Comparison of ENCODE assay signal across 8 mouse cellular contexts in the genomic region with DNA sequence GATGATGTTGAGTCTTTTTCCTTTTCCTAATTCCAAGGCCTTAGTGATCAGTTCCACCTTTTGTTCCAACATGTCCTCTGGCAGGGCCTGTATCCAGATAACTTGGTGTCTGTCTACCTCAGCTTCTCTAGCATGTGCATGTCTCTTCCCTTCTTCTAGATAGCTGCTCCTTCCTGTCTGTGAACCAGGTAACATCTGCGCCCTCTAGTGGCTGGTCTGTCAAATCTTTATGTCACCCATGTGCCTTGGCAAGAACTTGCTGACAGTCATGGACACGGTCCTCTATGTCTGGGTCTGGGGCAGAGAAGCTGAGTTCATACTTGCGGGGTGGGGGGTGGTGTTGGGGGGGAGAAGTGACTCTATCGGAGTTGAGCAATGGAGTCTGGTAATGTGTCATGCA. TPM values are rescaled to one million over a fixed set of nuclear protein-coding genes. Genes with fewer than 3 reads are reported as not detected.
DNase-seq lines count a peak whose midpoint lies in the region; ATAC-seq lines count a peak whose summit lies in the region.

No protein-coding gene starts in this region.

- H3K36me3 ChIP-seq in midbrain, embryonic 11.5 days (ENCODE audit: control insufficient read depth, insufficient read depth, low read length), result no peaks in the 10 kb centered on the region
- no peaks in the 10 kb centered on the region for H3K36me3 ChIP-seq in midbrain, embryonic 16.5 days (ENCODE audit: control insufficient read depth, insufficient read depth, low read length)
- H3K36me3 ChIP-seq in liver, embryonic 13.5 days, result no peaks in the 10 kb centered on the region

- peak; percentile 88 for DNase-seq in midbrain, embryonic 11.5 days (ENCODE audit: low spot score, missing footprints)
- DNase-seq in adrenal gland, postnatal 14 days, result peak; percentile 79
- peak; percentile 51 for DNase-seq in embryo, embryonic 9.5 days (ENCODE audit: extremely low spot score)
- DNase-seq in kidney, adult 8-10 months, result peak; percentile 14 to 58
- DNase-seq in liver, embryonic 13.5 days, result peak; percentile 22
- DNase-seq in retina, postnatal 7 days (ENCODE audit: low read depth, low spot score), result peak; percentile 37
- DNase-seq in thymus, postnatal 4 days, result peak; percentile 88

- H3K9ac ChIP-seq in midbrain, embryonic 11.5 days (ENCODE audit: low read length), result no peak overlapping the region
- no peak overlapping the region for H3K9ac ChIP-seq in midbrain, embryonic 16.5 days (ENCODE audit: low read depth, low read length)
- no peak overlapping the region for H3K9ac ChIP-seq in liver, embryonic 13.5 days

- no peak overlapping the region for H3K4me2 ChIP-seq in midbrain, embryonic 11.5 days
- no peak overlapping the region for H3K4me2 ChIP-seq in midbrain, embryonic 16.5 days (ENCODE audit: low read length)
- H3K4me2 ChIP-seq in liver, embryonic 13.5 days, result no peak overlapping the region

- no peaks in the 10 kb centered on the region for H3K9me3 ChIP-seq in midbrain, embryonic 11.5 days (ENCODE audit: control insufficient read depth, low read length)
- H3K9me3 ChIP-seq in midbrain, embryonic 16.5 days (replicated peaks; ENCODE audit: control insufficient read depth, low read length, poor library complexity, severe bottlenecking), result no peaks in the 10 kb centered on the region
- no peaks in the 10 kb centered on the region for H3K9me3 ChIP-seq in liver, embryonic 13.5 days (replicated peaks)

- no peak for ATAC-seq in midbrain, embryonic 11.5 days (ENCODE audit: low FRiP score)
- ATAC-seq in midbrain, embryonic 16.5 days, result no peak
- ATAC-seq in liver, embryonic 13.5 days (ENCODE audit: low read depth), result no peak

- H3K4me3 ChIP-seq in midbrain, embryonic 11.5 days (ENCODE audit: low read depth, low read length), result no peak overlapping the region
- H3K4me3 ChIP-seq in midbrain, embryonic 16.5 days (ENCODE audit: low read depth, low read length), result no peak overlapping the region
- no peak overlapping the region for H3K4me3 ChIP-seq in liver, embryonic 13.5 days (replicated peaks)

- WGBS in midbrain, embryonic 11.5 days, result 40% methylated on average over 4 of the region's 4 CpGs
- WGBS in midbrain, embryonic 16.5 days, result 47% methylated on average over 4 of the region's 4 CpGs
- WGBS in liver, embryonic 13.5 days (ENCODE audit: insufficient replicate concordance), result 46% methylated on average over 4 of the region's 4 CpGs

- no peak overlapping the region for H3K27ac ChIP-seq in midbrain, embryonic 11.5 days (ENCODE audit: low read depth, low read length)
- H3K27ac ChIP-seq in midbrain, embryonic 16.5 days (ENCODE audit: low read length), result no peak overlapping the region
- no peak overlapping the region for H3K27ac ChIP-seq in liver, embryonic 13.5 days

- H3K27me3 ChIP-seq in midbrain, embryonic 11.5 days (ENCODE audit: control insufficient read depth, insufficient read depth, low read length), result no peaks in the 10 kb centered on the region
- H3K27me3 ChIP-seq in midbrain, embryonic 16.5 days (ENCODE audit: control insufficient read depth, insufficient read depth, low read depth, low read length), result no peaks in the 10 kb centered on the region
- H3K27me3 ChIP-seq in liver, embryonic 13.5 days, result no peaks in the 10 kb centered on the region

- H3K4me1 ChIP-seq in midbrain, embryonic 11.5 days (ENCODE audit: control insufficient read depth, insufficient read depth, low read length), result no peaks in the 10 kb centered on the region
- H3K4me1 ChIP-seq in midbrain, embryonic 16.5 days (ENCODE audit: control insufficient read depth, insufficient read depth, low read length), result no peaks in the 10 kb centered on the region
- no peaks in the 10 kb centered on the region for H3K4me1 ChIP-seq in liver, embryonic 13.5 days (replicated peaks)

RNA-seq across cellular contexts. Expression of gene Ccdc66, which starts 52.2 kb away (rescaled TPM):
- 16.2 and 17.5 TPM in 2 replicates for polyA plus RNA-seq in midbrain, embryonic 11.5 days (2014; fragmentation: Nextera tagmentation; extraction: Ambion mirVana)
- polyA plus RNA-seq in midbrain, embryonic 16.5 days (2015; fragmentation: Nextera tagmentation; extraction: Ambion mirVana), result 8.9 and 10.1 TPM in 2 replicates
- 9.7 and 9.9 TPM in 2 replicates for total RNA-seq in adrenal gland, postnatal 14 days (2021)
- polyA plus RNA-seq in liver, embryonic 13.5 days (2015; fragmentation: Nextera tagmentation; extraction: Ambion mirVana), result 4.4 and 4.5 TPM in 2 replicates

Comparison
In these comparisons a context has a peak if more than half of its experiments do, and no peak if none do; other contexts are left out.
1. DNase-seq: peak in every context shown above with its lines; median percentile 88 in midbrain, embryonic 11.5 days; 88 in thymus, postnatal 4 days; 79 in adrenal gland, postnatal 14 days; 51 in embryo, embryonic 9.5 days; 37 in retina, postnatal 7 days; 36 in kidney, adult 8-10 months; 22 in liver, embryonic 13.5 days.